Mouse (Mus musculus): ENCODE results near the gene Arid1b. TPM values are rescaled to one million over a fixed set of nuclear protein-coding genes. Genes with fewer than 3 reads are reported as not detected.

Arid1b gene
- polyA plus RNA-seq, 1 experiment from 2014 or later = 2.9 TPM

GRCm38 (mm10) chr17:5132296-5132986 lies 138.3 kb downstream of the Arid1b start:
- no peak overlapping the region for H3K27ac ChIP-seq (replicated peaks)
- ATAC-seq (ENCODE audit: insufficient read depth) = no peak
- no peak overlapping the region for H3K4me3 ChIP-seq (replicated peaks)
- H3K9ac ChIP-seq = no peak overlapping the region
- 82% methylated on average over 14 of the region's 14 CpGs for WGBS (ENCODE audit: insufficient replicate concordance)
- 0 out of 2 replicates have a peak, but pooled peaks cover 3% of the 10 kb centered on the region for H3K36me3 ChIP-seq (replicated peaks)
- H3K4me2 ChIP-seq = no peak overlapping the region
- H3K9me3 ChIP-seq (replicated peaks) = no peaks in the 10 kb centered on the region
- H3K4me1 ChIP-seq (replicated peaks) = peaks cover 34% of the 10 kb centered on the region
- H3K27me3 ChIP-seq = no peaks in the 10 kb centered on the region

- no peak for ATAC-seq (ENCODE audit: insufficient read depth)
Measured at GRCm38 (mm10) chr17:5132987-5133355, 138.8 kb downstream of the Arid1b start.

GRCm38 (mm10) chr17:5133831-5134230 lies 139.7 kb downstream of the Arid1b start:
- H3K4me1 ChIP-seq (replicated peaks) = peaks cover 42% of the 10 kb centered on the region
- WGBS (ENCODE audit: insufficient replicate concordance) = 66% methylated on average over 8 of the region's 8 CpGs
- no peaks in the 10 kb centered on the region for H3K27me3 ChIP-seq
- 0 out of 2 replicates have a peak, but pooled peaks cover 3% of the 10 kb centered on the region for H3K36me3 ChIP-seq (replicated peaks)
- no peak overlapping the region for H3K4me3 ChIP-seq (replicated peaks)
- no peak overlapping the region for H3K9ac ChIP-seq
- ATAC-seq (ENCODE audit: insufficient read depth) = no peak
- no peak overlapping the region for H3K27ac ChIP-seq (replicated peaks)
- no peak overlapping the region for H3K4me2 ChIP-seq
- H3K9me3 ChIP-seq (replicated peaks) = no peaks in the 10 kb centered on the region

More at GRCm38 (mm10) chr17:5132987-5133355, 138.8 kb downstream of the Arid1b start:
- H3K9ac ChIP-seq = no peak overlapping the region
- peaks cover 37% of the 10 kb centered on the region for H3K4me1 ChIP-seq (replicated peaks)
- H3K4me2 ChIP-seq = no peak overlapping the region
- no peak overlapping the region for H3K4me3 ChIP-seq (replicated peaks)
- H3K27ac ChIP-seq (replicated peaks) = no peak overlapping the region
- H3K9me3 ChIP-seq (replicated peaks) = no peaks in the 10 kb centered on the region
- 0 out of 2 replicates have a peak, but pooled peaks cover 3% of the 10 kb centered on the region for H3K36me3 ChIP-seq (replicated peaks)
- 79% methylated on average over 7 of the region's 7 CpGs for WGBS (ENCODE audit: insufficient replicate concordance)
- H3K27me3 ChIP-seq = no peaks in the 10 kb centered on the region

- H3K4me2 ChIP-seq = no peak overlapping the region
- peaks cover 42% of the 10 kb centered on the region for H3K4me1 ChIP-seq (replicated peaks)
- no peak for ATAC-seq (ENCODE audit: insufficient read depth)
- H3K9ac ChIP-seq = no peak overlapping the region
- H3K36me3 ChIP-seq (replicated peaks) = 0 out of 2 replicates have a peak, but pooled peaks cover 3% of the 10 kb centered on the region
- WGBS (ENCODE audit: insufficient replicate concordance) = 80% methylated on average over 8 of the region's 8 CpGs
- no peaks in the 10 kb centered on the region for H3K27me3 ChIP-seq
- H3K4me3 ChIP-seq (replicated peaks) = no peak overlapping the region
- no peaks in the 10 kb centered on the region for H3K9me3 ChIP-seq (replicated peaks)
- no peak overlapping the region for H3K27ac ChIP-seq (replicated peaks)
Measured at GRCm38 (mm10) chr17:5134271-5134670, 140.1 kb downstream of the Arid1b start.

GRCm38 (mm10) chr17:5137936-5138335 lies 143.8 kb downstream of the Arid1b start:
- peak overlapping the region; percentile 62; the same call in 1 of the 2 replicates for H3K27ac ChIP-seq (replicated peaks)
- no peak overlapping the region for H3K4me2 ChIP-seq
- WGBS (ENCODE audit: insufficient replicate concordance) = 53% methylated on average over 3 of the region's 3 CpGs
- H3K27me3 ChIP-seq = no peaks in the 10 kb centered on the region
- H3K9ac ChIP-seq = no peak overlapping the region
- H3K4me1 ChIP-seq (replicated peaks) = peaks cover 38% of the 10 kb centered on the region
- H3K9me3 ChIP-seq (replicated peaks) = no peaks in the 10 kb centered on the region
- no peaks in the 10 kb centered on the region for H3K36me3 ChIP-seq (replicated peaks)
- H3K4me3 ChIP-seq (replicated peaks) = no peak overlapping the region
- ATAC-seq (ENCODE audit: insufficient read depth) = no peak

- no peak overlapping the region for H3K9ac ChIP-seq
- peak; percentile 51 for ATAC-seq (ENCODE audit: insufficient read depth)
- H3K4me2 ChIP-seq = 0 out of 2 replicates have a peak overlapping the region, but pooled peaks have one; percentile 10
- H3K27me3 ChIP-seq = no peaks in the 10 kb centered on the region
- no peaks in the 10 kb centered on the region for H3K36me3 ChIP-seq (replicated peaks)
- no peak overlapping the region for H3K4me3 ChIP-seq (replicated peaks)
- peaks cover 37% of the 10 kb centered on the region for H3K4me1 ChIP-seq (replicated peaks)
- no peaks in the 10 kb centered on the region for H3K9me3 ChIP-seq (replicated peaks)
- 28% methylated on average over 8 of the region's 8 CpGs for WGBS (ENCODE audit: insufficient replicate concordance)
- peak overlapping the region; percentile 62 for H3K27ac ChIP-seq (replicated peaks)
Measured at GRCm38 (mm10) chr17:5138641-5139205, 144.6 kb downstream of the Arid1b start.

- Histone ChIP-seq H3K4me2 (no peak overlapping the region), H3K9ac (no peak overlapping the region), H3K27me3 (no peaks in the 10 kb centered on the region), H3K4me1 (replicated peaks) (peaks cover 32% of the 10 kb centered on the region), H3K9me3 (replicated peaks) (no peaks in the 10 kb centered on the region), H3K27ac (replicated peaks) (0 out of 2 replicates have a peak overlapping the region, but pooled peaks have one; percentile 9), H3K36me3 (replicated peaks) (no peaks in the 10 kb centered on the region), H3K4me3 (replicated peaks) (no peak overlapping the region)
- no peak for ATAC-seq (ENCODE audit: insufficient read depth)
- 62% methylated on average over 8 of the region's 8 CpGs for WGBS (ENCODE audit: insufficient replicate concordance)
Measured at GRCm38 (mm10) chr17:5139553-5139952, 145.4 kb downstream of the Arid1b start.

- peaks cover 12% of the 10 kb centered on the region for H3K4me1 ChIP-seq (replicated peaks)
- ATAC-seq (ENCODE audit: insufficient read depth) = no peak
- no peak overlapping the region for H3K4me3 ChIP-seq (replicated peaks)
- no peaks in the 10 kb centered on the region for H3K36me3 ChIP-seq (replicated peaks)
- H3K27ac ChIP-seq (replicated peaks) = no peak overlapping the region
- no peak overlapping the region for H3K4me2 ChIP-seq
- no peaks in the 10 kb centered on the region for H3K27me3 ChIP-seq
- no peaks in the 10 kb centered on the region for H3K9me3 ChIP-seq (replicated peaks)
- no peak overlapping the region for H3K9ac ChIP-seq
- WGBS (ENCODE audit: insufficient replicate concordance) = 75% methylated on average over 6 of the region's 6 CpGs
Measured at GRCm38 (mm10) chr17:5143735-5144439, 149.8 kb downstream of the Arid1b start.

GRCm38 (mm10) chr17:5150660-5151063 lies 156.5 kb downstream of the Arid1b start:
- H3K27ac ChIP-seq (replicated peaks) = peak overlapping the region; percentile 56; the same call in 1 of the 2 replicates

GRCm38 (mm10) chr17:5151852-5152251 lies 157.7 kb downstream of the Arid1b start:
- no peak overlapping the region for H3K4me2 ChIP-seq
- no peak overlapping the region for H3K4me3 ChIP-seq (replicated peaks)
- H3K9ac ChIP-seq = no peak overlapping the region
- no peaks in the 10 kb centered on the region for H3K36me3 ChIP-seq (replicated peaks)
- H3K27me3 ChIP-seq = no peaks in the 10 kb centered on the region
- 85% methylated on average over 11 of the region's 11 CpGs for WGBS (ENCODE audit: insufficient replicate concordance)
- no peaks in the 10 kb centered on the region for H3K9me3 ChIP-seq (replicated peaks)
- peaks cover 10% of the 10 kb centered on the region for H3K4me1 ChIP-seq (replicated peaks)
- ATAC-seq (ENCODE audit: insufficient read depth) = no peak
- H3K27ac ChIP-seq (replicated peaks) = no peak overlapping the region

More at GRCm38 (mm10) chr17:5150660-5151063, 156.5 kb downstream of the Arid1b start:
- Histone ChIP-seq H3K4me2 (no peak overlapping the region), H3K9me3 (replicated peaks) (no peaks in the 10 kb centered on the region), H3K4me3 (replicated peaks) (no peak overlapping the region), H3K9ac (no peak overlapping the region), H3K4me1 (replicated peaks) (peaks cover 10% of the 10 kb centered on the region), H3K27me3 (no peaks in the 10 kb centered on the region), H3K36me3 (replicated peaks) (no peaks in the 10 kb centered on the region)
- ATAC-seq (ENCODE audit: insufficient read depth) = peak; percentile 92
- 49% methylated on average over 7 of the region's 7 CpGs for WGBS (ENCODE audit: insufficient replicate concordance)

- Histone ChIP-seq H3K9me3 (replicated peaks) (no peaks in the 10 kb centered on the region), H3K4me2 (no peak overlapping the region), H3K36me3 (replicated peaks) (no peaks in the 10 kb centered on the region), H3K27me3 (no peaks in the 10 kb centered on the region), H3K9ac (no peak overlapping the region), H3K4me1 (replicated peaks) (peaks cover 10% of the 10 kb centered on the region), H3K4me3 (replicated peaks) (no peak overlapping the region), H3K27ac (replicated peaks) (no peak overlapping the region)
- no peak for ATAC-seq (ENCODE audit: insufficient read depth)
- 65% methylated on average over 2 of the region's 2 CpGs for WGBS (ENCODE audit: insufficient replicate concordance)
Measured at GRCm38 (mm10) chr17:5153461-5153860, 159.3 kb downstream of the Arid1b start.

Data from liver, embryonic 15.5 days (tissue).